Mouse (Mus musculus): Measurements from ENCODE around the gene Sprr2a1. TPM values are rescaled to one million over a fixed set of nuclear protein-coding genes. Genes with fewer than 3 reads are reported as not detected.
"Not testable (repeated sequence)": the region's sequence is repeated elsewhere in the genome, so short reads cannot be mapped to it uniquely, and the experiment has no call there.

Gene Sprr2a1
- 53.2 and 93.1 TPM in 2 replicates for polyA plus RNA-seq (2012; rRNA removed)

GRCm38 (mm10) chr3:92215569-92215968 is at the start of gene Sprr2a1, which contains the start of gene Sprr2a2:
Gene Sprr2a1 (plus strand): TSS chr3:92215799.
Gene Sprr2a2 (plus strand): TSS chr3:92215920.
- no CpG with 5 or more reads among the region's 2 CpGs for WGBS
- DNase-seq (ENCODE audit: low read depth, low spot score): not testable (repeated sequence)

- 61% methylated on average over 3 of the region's 3 CpGs for WGBS
- DNase-seq (ENCODE audit: low read depth, low spot score): no peak
These were observed 45.8 kb upstream of the Sprr2a1 start for GRCm38 (mm10) chr3:92169847-92170246.

- no peak for DNase-seq (ENCODE audit: low read depth, low spot score)
- 62% methylated on average over 1 of the region's 1 CpGs for whole genome bisulfite sequencing
These were observed 38.7 kb upstream of the Sprr2a1 start for GRCm38 (mm10) chr3:92176880-92177279.

- 81% methylated on average over 6 of the region's 6 CpGs for WGBS
- DNase-seq (ENCODE audit: low read depth, low spot score): no peak
These were observed 19.9 kb upstream of the Sprr2a1 start for GRCm38 (mm10) chr3:92195512-92196200.

GRCm38 (mm10) chr3:92211133-92211925 is 4.3 kb upstream of the Sprr2a1 start:
- no CpG with 5 or more reads among the region's 16 CpGs for WGBS

GRCm38 (mm10) chr3:92212059-92212458 is 3.5 kb upstream of the Sprr2a1 start:
- no CpG with 5 or more reads among the region's 1 CpGs for WGBS
- not testable (repeated sequence) for DNase-seq (ENCODE audit: low read depth, low spot score)

More at GRCm38 (mm10) chr3:92211133-92211925, 4.3 kb upstream of the Sprr2a1 start:
- not testable (repeated sequence) for DNase-seq (ENCODE audit: low read depth, low spot score)

GRCm38 (mm10) chr3:92213651-92214050 is 1.9 kb upstream of the Sprr2a1 start:
- not testable (repeated sequence) for DNase-seq (ENCODE audit: low read depth, low spot score)

- WGBS: no CpG with 5 or more reads among the region's 8 CpGs
These were observed 3.4 kb downstream of the Sprr2a1 start for GRCm38 (mm10) chr3:92219031-92219430.

GRCm38 (mm10) chr3:92223708-92224107 is 8.1 kb downstream of the Sprr2a1 start:
- DNase-seq (ENCODE audit: low read depth, low spot score): not testable (repeated sequence)

More at GRCm38 (mm10) chr3:92219031-92219430, 3.4 kb downstream of the Sprr2a1 start:
- DNase-seq (ENCODE audit: low read depth, low spot score): not testable (repeated sequence)

- WGBS: 71% methylated on average over 3 of the region's 3 CpGs
- not testable (repeated sequence) for DNase-seq (ENCODE audit: low read depth, low spot score)
These were observed 11.8 kb downstream of the Sprr2a1 start for GRCm38 (mm10) chr3:92227410-92227809.

GRCm38 (mm10) chr3:92236463-92237189 is 21.0 kb downstream of the Sprr2a1 start:
- DNase-seq (ENCODE audit: low read depth, low spot score): not testable (repeated sequence)
- WGBS: no CpG with 5 or more reads among the region's 5 CpGs

GRCm38 (mm10) chr3:92238736-92239135 is 23.1 kb downstream of the Sprr2a1 start:
- not testable (repeated sequence) for DNase-seq (ENCODE audit: low read depth, low spot score)

- DNase-seq (ENCODE audit: low read depth, low spot score): not testable (repeated sequence)
- WGBS: no CpG with 5 or more reads among the region's 1 CpGs
These were observed 23.6 kb downstream of the Sprr2a1 start for GRCm38 (mm10) chr3:92239197-92239596.

- DNase-seq (ENCODE audit: low read depth, low spot score): not testable (repeated sequence)
These were observed 29.2 kb downstream of the Sprr2a1 start for GRCm38 (mm10) chr3:92244833-92245232.

GRCm38 (mm10) chr3:92246245-92246644 is 30.6 kb downstream of the Sprr2a1 start:
- not testable (repeated sequence) for DNase-seq (ENCODE audit: low read depth, low spot score)
- no CpG with 5 or more reads among the region's 10 CpGs for WGBS

GRCm38 (mm10) chr3:92248494-92248893 is 32.9 kb downstream of the Sprr2a1 start:
- not testable (repeated sequence) for DNase-seq (ENCODE audit: low read depth, low spot score)

- DNase-seq (ENCODE audit: low read depth, low spot score): not testable (repeated sequence)
- WGBS: 51% methylated on average over 2 of the region's 2 CpGs
These were observed 34.9 kb downstream of the Sprr2a1 start for GRCm38 (mm10) chr3:92250450-92250849.

GRCm38 (mm10) chr3:92253860-92254259 is 38.3 kb downstream of the Sprr2a1 start:
- WGBS: no CpG with 5 or more reads among the region's 8 CpGs

GRCm38 (mm10) chr3:92258526-92258925 is 42.9 kb downstream of the Sprr2a1 start:
- not testable (repeated sequence) for DNase-seq (ENCODE audit: low read depth, low spot score)

More at GRCm38 (mm10) chr3:92253860-92254259, 38.3 kb downstream of the Sprr2a1 start:
- DNase-seq (ENCODE audit: low read depth, low spot score): not testable (repeated sequence)

GRCm38 (mm10) chr3:92263462-92263861 is 47.9 kb downstream of the Sprr2a1 start:
- not testable (repeated sequence) for DNase-seq (ENCODE audit: low read depth, low spot score)
- no CpG with 5 or more reads among the region's 2 CpGs for whole genome bisulfite sequencing

All from large intestine, adult 2 months (tissue).